Mouse (Mus musculus) bone marrow, adult 2 months (tissue): ENCODE results near the gene Ypel3.

Experiments
- CTCF ChIP-seq: fragments of 200-500 bp; IDR thresholded peaks from 2 replicates; pipeline ENCODE4 v1.5.1; 2011; ENCODE audit warnings: low read length, control low read depth; ENCODE audit not compliant: control insufficient read depth, insufficient read depth
- POLR2A ChIP-seq: fragments of 200-500 bp; IDR thresholded peaks from 2 replicates; pipeline ENCODE4 v1.6.1; 2011; ENCODE audit warnings: low read depth, mild to moderate bottlenecking, control low read depth, low read length, borderline replicate concordance; ENCODE audit not compliant: control insufficient read depth

- TF ChIP-seq CTCF (peak; percentile 69), POLR2A (no peak)
Observed at GRCm38 (mm10) chr7:126759050-126759671, 17.6 kb upstream of the Ypel3 start, which contains the start of gene Mapk3.
